Mouse (Mus musculus): ENCODE data around the gene Rps6kb1.

- TF ChIP-seq CTCF (conservative IDR thresholded peaks at IDR 0.05 in 1 of 2, IDR thresholded peaks at IDR 0.05 in 1 of 2; ENCODE audit: low read depth in 2 of 2, low read length in 2 of 2) (no peak), EP300 (IDR thresholded peaks at IDR 0.05; ENCODE audit: low read length) (no peak), JUND (conservative IDR thresholded peaks at IDR 0.05; ENCODE audit: low read depth, low read length) (no peak), POLR2A (IDR thresholded peaks at IDR 0.05; ENCODE audit: low read depth, low read length) (no peak), MAFK (IDR thresholded peaks at IDR 0.05; ENCODE audit: insufficient replicate concordance, low read length) (no peak), ZNF384 (IDR thresholded peaks at IDR 0.05; ENCODE audit: low read depth, low read length) (no peak), HCFC1 (IDR thresholded peaks at IDR 0.05; ENCODE audit: low read depth, low read length) (no peak), CHD1 (IDR thresholded peaks at IDR 0.05; ENCODE audit: low read depth, low read length) (no peak), USF1 (IDR thresholded peaks at IDR 0.05; ENCODE audit: low read depth, low read length) (no peak), ZMIZ1 (IDR thresholded peaks at IDR 0.05; ENCODE audit: low read depth, low read length) (no peak), RCOR1 (conservative IDR thresholded peaks at IDR 0.05; ENCODE audit: low read depth, low read length) (no peak)
Observed at GRCm38 (mm10) chr11:86574408-86574807, 29.8 kb upstream of the Rps6kb1 start.
